Mouse (Mus musculus): ENCODE data around the gene Dok7.

DNA sequence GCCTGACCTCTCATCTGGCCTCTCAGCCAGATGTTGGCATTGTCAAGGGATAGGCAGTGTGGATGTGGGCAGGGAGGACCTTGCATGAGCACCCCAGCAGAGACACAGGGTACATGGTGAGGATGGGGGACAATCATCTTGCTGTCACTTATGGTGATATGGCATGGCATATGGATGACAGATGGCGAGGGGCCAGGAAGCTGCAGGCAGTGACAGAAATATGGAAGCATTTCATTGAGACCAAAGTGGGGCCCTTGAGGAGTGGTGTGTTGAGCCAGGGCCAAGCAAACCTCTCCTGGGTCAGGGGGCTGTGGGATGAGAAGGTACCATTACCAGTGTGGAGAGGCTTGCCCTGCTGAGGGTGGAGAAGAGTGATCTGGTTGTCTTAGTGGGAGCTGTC, 19.8 kb downstream of the Dok7 start:
- TF ChIP-seq POLR2A (IDR thresholded peaks at IDR 0.05; ENCODE audit: low read depth, low read length) (no peak), CTCF (IDR thresholded peaks at IDR 0.05; ENCODE audit: borderline replicate concordance, insufficient read depth, low read length) (no peak)
